Mouse (Mus musculus): ENCODE measurements around the gene Rgs12. TPM values are rescaled to one million over a fixed set of nuclear protein-coding genes. Genes with fewer than 3 reads are reported as not detected.

Gene Rgs12
- polyA plus RNA-seq, 1 experiment from 2014 or later: 30.0 TPM

DNA sequence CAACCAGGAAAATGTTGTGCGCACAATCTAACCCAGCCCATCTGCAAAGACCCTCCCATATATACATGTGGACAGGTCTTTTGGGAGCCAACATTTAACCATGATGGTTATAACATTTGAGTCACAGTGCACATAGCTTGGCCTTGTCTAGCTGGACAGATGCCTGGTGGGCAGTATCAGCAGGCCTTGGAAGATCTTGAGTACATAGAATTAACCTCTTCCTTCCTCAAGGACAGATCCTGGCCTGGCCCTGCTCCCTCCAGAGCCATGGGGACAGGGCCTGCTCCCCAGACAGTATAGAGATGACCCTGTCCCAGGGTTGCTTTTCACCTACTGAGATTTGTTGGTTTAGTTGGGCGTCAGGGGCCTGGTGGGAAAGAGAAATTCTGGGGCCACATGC lies 120.6 kb downstream of the Rgs12 start:
- Histone ChIP-seq H3K4me3 (ENCODE audit: low read length) (no peak overlapping the region), H3K9ac (ENCODE audit: low read length) (no peak overlapping the region), H3K4me2 (ENCODE audit: low read depth, low read length) (no peak overlapping the region), H3K9me3 (replicated peaks; ENCODE audit: control insufficient read depth, low read length) (no peaks in the 10 kb centered on the region), H3K27me3 (ENCODE audit: control insufficient read depth, insufficient read depth, low read length) (no peaks in the 10 kb centered on the region), H3K36me3 (ENCODE audit: control insufficient read depth, insufficient read depth) (no peaks in the 10 kb centered on the region), H3K4me1 (ENCODE audit: control insufficient read depth, insufficient read depth, low read length) (no peaks in the 10 kb centered on the region), H3K27ac (ENCODE audit: low read length) (no peak overlapping the region)
- 93% methylated on average over 2 of the region's 2 CpGs for WGBS
- no peak for ATAC-seq (replicated peaks; ENCODE audit: extremely low read depth, insufficient read depth, low FRiP score)

DNA sequence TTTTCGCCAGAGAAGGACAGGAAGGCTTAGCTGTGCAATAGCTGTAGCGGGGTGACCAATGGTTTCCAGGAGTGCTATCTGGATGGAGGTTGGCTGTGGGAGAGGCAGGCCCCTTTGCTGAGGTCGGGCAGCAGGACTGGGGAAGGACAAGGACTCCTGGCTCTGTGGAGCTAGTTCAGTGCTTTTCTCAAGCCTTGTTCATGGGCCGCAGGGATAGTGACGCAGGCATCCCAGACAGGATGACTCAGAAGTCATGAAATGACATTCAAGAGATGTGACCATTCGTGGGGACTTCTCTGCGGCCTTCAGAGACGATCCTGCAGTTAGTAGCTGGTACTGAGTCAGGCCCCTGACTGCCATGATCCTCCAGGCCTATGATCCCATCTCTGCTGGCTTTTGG lies 121.1 kb downstream of the Rgs12 start:
- Histone ChIP-seq H3K27ac (ENCODE audit: low read length) (no peak overlapping the region), H3K4me3 (ENCODE audit: low read length) (no peak overlapping the region), H3K9me3 (replicated peaks; ENCODE audit: control insufficient read depth, low read length) (no peaks in the 10 kb centered on the region), H3K27me3 (ENCODE audit: control insufficient read depth, insufficient read depth, low read length) (no peaks in the 10 kb centered on the region), H3K4me1 (ENCODE audit: control insufficient read depth, insufficient read depth, low read length) (no peaks in the 10 kb centered on the region), H3K4me2 (ENCODE audit: low read depth, low read length) (no peak overlapping the region), H3K9ac (ENCODE audit: low read length) (no peak overlapping the region), H3K36me3 (ENCODE audit: control insufficient read depth, insufficient read depth) (no peaks in the 10 kb centered on the region)
- WGBS: 82% methylated on average over 8 of the region's 8 CpGs
- no peak for ATAC-seq (replicated peaks; ENCODE audit: extremely low read depth, insufficient read depth, low FRiP score)

DNA sequence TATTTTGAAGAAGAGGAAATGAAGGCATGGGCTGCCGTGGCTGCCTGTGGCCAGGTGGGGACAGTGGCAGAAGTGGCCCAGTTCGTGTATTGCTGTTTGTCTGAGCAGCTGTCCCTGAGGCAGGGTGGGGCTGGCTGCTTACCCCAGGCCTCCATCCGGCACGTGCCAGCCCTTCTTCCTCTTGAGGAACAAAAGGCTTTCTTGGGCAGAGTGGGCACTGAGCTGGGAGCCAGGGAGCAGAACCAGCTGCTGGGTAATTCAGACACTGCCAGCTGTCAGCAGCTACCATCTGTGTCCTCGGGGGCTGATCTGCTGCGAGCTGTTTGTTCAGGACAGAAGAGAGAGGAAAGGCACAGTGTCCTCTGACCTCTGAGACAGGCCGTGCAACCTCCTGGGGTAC lies 121.7 kb downstream of the Rgs12 start:
- H3K4me3 ChIP-seq (ENCODE audit: low read length): no peak overlapping the region
- H3K9ac ChIP-seq (ENCODE audit: low read length): no peak overlapping the region
- H3K9me3 ChIP-seq (replicated peaks; ENCODE audit: control insufficient read depth, low read length): no peaks in the 10 kb centered on the region
- H3K27ac ChIP-seq (ENCODE audit: low read length): no peak overlapping the region
- WGBS: 64% methylated on average over 7 of the region's 7 CpGs
- H3K27me3 ChIP-seq (ENCODE audit: control insufficient read depth, insufficient read depth, low read length): no peaks in the 10 kb centered on the region
- no peak for ATAC-seq (replicated peaks; ENCODE audit: extremely low read depth, insufficient read depth, low FRiP score)
- H3K4me1 ChIP-seq (ENCODE audit: control insufficient read depth, insufficient read depth, low read length): no peaks in the 10 kb centered on the region
- no peak overlapping the region for H3K4me2 ChIP-seq (ENCODE audit: low read depth, low read length)
- H3K36me3 ChIP-seq (ENCODE audit: control insufficient read depth, insufficient read depth): no peaks in the 10 kb centered on the region

DNA sequence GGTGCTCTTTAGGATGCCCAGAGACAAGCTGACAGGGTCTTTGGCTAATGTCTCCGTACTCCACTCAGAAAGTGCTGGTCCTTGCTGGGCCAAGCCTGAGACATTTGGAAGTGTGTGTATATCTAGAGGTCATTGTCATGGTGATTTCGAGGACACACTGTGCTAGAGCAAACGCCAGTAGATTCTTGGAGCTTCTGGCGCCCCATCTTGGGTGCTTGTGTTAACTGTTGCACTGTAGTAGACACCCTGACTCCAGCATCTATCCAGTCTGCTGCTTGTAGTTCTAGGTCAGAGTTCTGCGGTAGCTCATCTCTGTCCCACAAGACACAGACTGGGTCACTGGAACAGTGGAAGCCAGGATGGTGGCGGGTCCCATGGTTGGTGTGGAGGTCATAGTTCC lies 122.6 kb downstream of the Rgs12 start:
- no peaks in the 10 kb centered on the region for H3K36me3 ChIP-seq (ENCODE audit: control insufficient read depth, insufficient read depth)
- H3K27me3 ChIP-seq (ENCODE audit: control insufficient read depth, insufficient read depth, low read length): no peaks in the 10 kb centered on the region
- no peak overlapping the region for H3K4me3 ChIP-seq (ENCODE audit: low read length)
- WGBS: 86% methylated on average over 6 of the region's 6 CpGs
- H3K4me2 ChIP-seq (ENCODE audit: low read depth, low read length): no peak overlapping the region
- no peak overlapping the region for H3K9ac ChIP-seq (ENCODE audit: low read length)
- H3K27ac ChIP-seq (ENCODE audit: low read length): no peak overlapping the region
- H3K9me3 ChIP-seq (replicated peaks; ENCODE audit: control insufficient read depth, low read length): no peaks in the 10 kb centered on the region
- H3K4me1 ChIP-seq (ENCODE audit: control insufficient read depth, insufficient read depth, low read length): no peaks in the 10 kb centered on the region
- ATAC-seq (replicated peaks; ENCODE audit: extremely low read depth, insufficient read depth, low FRiP score): no peak

DNA sequence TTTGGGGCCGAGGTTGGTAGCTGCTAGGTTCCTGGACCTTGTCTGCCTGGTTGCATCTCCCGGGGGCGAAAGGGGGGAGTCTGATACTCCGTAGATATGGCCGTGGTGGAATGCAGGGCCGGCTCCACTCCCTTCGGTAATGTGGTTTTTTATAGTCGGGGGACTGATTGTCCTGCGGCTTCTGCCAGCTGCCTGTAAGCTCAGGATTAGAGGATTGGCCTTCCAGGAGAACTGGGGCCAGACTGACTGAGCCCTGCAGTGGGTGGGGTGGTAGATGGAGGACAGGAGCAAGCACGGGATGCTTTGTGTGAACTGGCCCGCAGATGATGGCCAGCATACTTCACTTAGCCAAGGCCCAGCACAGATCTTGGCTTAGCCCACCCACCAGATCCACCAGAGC lies 124.0 kb downstream of the Rgs12 start:
- Histone ChIP-seq H3K27ac (ENCODE audit: low read length) (no peak overlapping the region), H3K4me3 (ENCODE audit: low read length) (no peak overlapping the region), H3K27me3 (ENCODE audit: control insufficient read depth, insufficient read depth, low read length) (no peaks in the 10 kb centered on the region), H3K36me3 (ENCODE audit: control insufficient read depth, insufficient read depth) (peaks cover 4% of the 10 kb centered on the region; the same call in 1 of the 2 replicates), H3K4me2 (ENCODE audit: low read depth, low read length) (no peak overlapping the region), H3K9ac (ENCODE audit: low read length) (no peak overlapping the region), H3K4me1 (ENCODE audit: control insufficient read depth, insufficient read depth, low read length) (no peaks in the 10 kb centered on the region), H3K9me3 (replicated peaks; ENCODE audit: control insufficient read depth, low read length) (no peaks in the 10 kb centered on the region)
- WGBS: 59% methylated on average over 11 of the region's 11 CpGs
- no peak for ATAC-seq (replicated peaks; ENCODE audit: extremely low read depth, insufficient read depth, low FRiP score)

DNA sequence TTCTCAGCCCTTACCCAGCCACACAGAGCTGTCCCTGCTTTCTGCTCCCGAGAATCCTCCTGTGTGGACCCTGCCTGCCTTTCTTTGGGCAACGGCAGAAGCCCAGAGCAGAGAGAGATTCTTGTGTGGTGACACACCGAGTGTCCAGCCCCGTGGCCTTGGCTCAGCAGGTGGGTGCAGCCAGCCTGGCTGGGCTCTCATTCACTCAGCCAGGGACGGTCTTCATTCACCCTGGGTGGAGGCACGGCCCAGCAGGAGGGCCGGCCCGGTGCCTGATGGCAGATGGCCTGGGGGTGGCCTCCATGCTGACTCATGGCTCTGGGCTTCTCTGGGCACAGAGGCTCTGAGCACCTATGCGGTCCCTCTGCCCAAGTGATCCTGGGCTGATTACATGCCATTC lies 124.7 kb downstream of the Rgs12 start:
- no peak overlapping the region for H3K4me2 ChIP-seq (ENCODE audit: low read depth, low read length)
- peaks cover 4% of the 10 kb centered on the region; the same call in 1 of the 2 replicates for H3K36me3 ChIP-seq (ENCODE audit: control insufficient read depth, insufficient read depth)
- H3K27me3 ChIP-seq (ENCODE audit: control insufficient read depth, insufficient read depth, low read length): no peaks in the 10 kb centered on the region
- H3K4me1 ChIP-seq (ENCODE audit: control insufficient read depth, insufficient read depth, low read length): no peaks in the 10 kb centered on the region
- 60% methylated on average over 9 of the region's 9 CpGs for WGBS
- H3K9ac ChIP-seq (ENCODE audit: low read length): no peak overlapping the region
- no peak for ATAC-seq (replicated peaks; ENCODE audit: extremely low read depth, insufficient read depth, low FRiP score)
- H3K9me3 ChIP-seq (replicated peaks; ENCODE audit: control insufficient read depth, low read length): no peaks in the 10 kb centered on the region
- no peak overlapping the region for H3K27ac ChIP-seq (ENCODE audit: low read length)
- H3K4me3 ChIP-seq (ENCODE audit: low read length): no peak overlapping the region

DNA sequence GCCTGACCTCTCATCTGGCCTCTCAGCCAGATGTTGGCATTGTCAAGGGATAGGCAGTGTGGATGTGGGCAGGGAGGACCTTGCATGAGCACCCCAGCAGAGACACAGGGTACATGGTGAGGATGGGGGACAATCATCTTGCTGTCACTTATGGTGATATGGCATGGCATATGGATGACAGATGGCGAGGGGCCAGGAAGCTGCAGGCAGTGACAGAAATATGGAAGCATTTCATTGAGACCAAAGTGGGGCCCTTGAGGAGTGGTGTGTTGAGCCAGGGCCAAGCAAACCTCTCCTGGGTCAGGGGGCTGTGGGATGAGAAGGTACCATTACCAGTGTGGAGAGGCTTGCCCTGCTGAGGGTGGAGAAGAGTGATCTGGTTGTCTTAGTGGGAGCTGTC lies 127.1 kb downstream of the Rgs12 start:
- no peak for ATAC-seq (replicated peaks; ENCODE audit: extremely low read depth, insufficient read depth, low FRiP score)
- H3K27me3 ChIP-seq (ENCODE audit: control insufficient read depth, insufficient read depth, low read length): no peaks in the 10 kb centered on the region
- H3K36me3 ChIP-seq (ENCODE audit: control insufficient read depth, insufficient read depth): peaks cover 4% of the 10 kb centered on the region; the same call in 1 of the 2 replicates

DNA sequence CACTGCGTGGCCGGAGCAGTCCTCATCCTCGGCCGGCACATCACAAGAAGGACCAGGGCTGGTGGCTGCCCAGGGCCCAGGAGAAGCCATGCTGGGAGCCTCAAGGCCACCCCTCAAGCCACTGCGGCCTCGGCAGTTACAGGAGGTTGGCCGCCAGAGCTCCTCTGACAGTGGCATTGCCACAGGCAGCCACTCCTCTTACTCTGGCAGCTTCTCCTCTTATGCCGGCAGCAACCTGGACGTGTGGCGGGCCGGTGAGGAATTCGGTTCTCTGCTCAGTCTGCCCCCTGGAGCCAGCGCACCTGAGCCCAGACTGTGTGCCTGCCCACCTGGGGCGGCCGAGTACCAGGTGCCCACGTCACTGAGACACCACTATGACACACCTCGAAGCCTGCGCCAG lies 129.9 kb downstream of the Rgs12 start:
- H3K27ac ChIP-seq (ENCODE audit: low read length): no peak overlapping the region
- no peak overlapping the region for H3K4me3 ChIP-seq (ENCODE audit: low read length)
- no peak overlapping the region for H3K4me2 ChIP-seq (ENCODE audit: low read depth, low read length)
- peaks cover 2% of the 10 kb centered on the region; the same call in 1 of the 2 replicates for H3K4me1 ChIP-seq (ENCODE audit: control insufficient read depth, insufficient read depth, low read length)
- 49% methylated on average over 18 of the region's 18 CpGs for WGBS
- H3K9me3 ChIP-seq (replicated peaks; ENCODE audit: control insufficient read depth, low read length): no peaks in the 10 kb centered on the region
- peaks cover 4% of the 10 kb centered on the region; the same call in 1 of the 2 replicates for H3K36me3 ChIP-seq (ENCODE audit: control insufficient read depth, insufficient read depth)
- no peak for ATAC-seq (replicated peaks; ENCODE audit: extremely low read depth, insufficient read depth, low FRiP score)
- H3K27me3 ChIP-seq (ENCODE audit: control insufficient read depth, insufficient read depth, low read length): no peaks in the 10 kb centered on the region
- H3K9ac ChIP-seq (ENCODE audit: low read length): no peak overlapping the region

More for the DNA sequence above, 127.1 kb downstream of the Rgs12 start:
- no peaks in the 10 kb centered on the region for H3K9me3 ChIP-seq (replicated peaks; ENCODE audit: control insufficient read depth, low read length)
- no peak overlapping the region for H3K27ac ChIP-seq (ENCODE audit: low read length)
- H3K4me3 ChIP-seq (ENCODE audit: low read length): no peak overlapping the region
- H3K4me2 ChIP-seq (ENCODE audit: low read depth, low read length): no peak overlapping the region
- H3K9ac ChIP-seq (ENCODE audit: low read length): no peak overlapping the region
- H3K4me1 ChIP-seq (ENCODE audit: control insufficient read depth, insufficient read depth, low read length): no peaks in the 10 kb centered on the region
- WGBS: 96% methylated on average over 1 of the region's 1 CpGs

DNA sequence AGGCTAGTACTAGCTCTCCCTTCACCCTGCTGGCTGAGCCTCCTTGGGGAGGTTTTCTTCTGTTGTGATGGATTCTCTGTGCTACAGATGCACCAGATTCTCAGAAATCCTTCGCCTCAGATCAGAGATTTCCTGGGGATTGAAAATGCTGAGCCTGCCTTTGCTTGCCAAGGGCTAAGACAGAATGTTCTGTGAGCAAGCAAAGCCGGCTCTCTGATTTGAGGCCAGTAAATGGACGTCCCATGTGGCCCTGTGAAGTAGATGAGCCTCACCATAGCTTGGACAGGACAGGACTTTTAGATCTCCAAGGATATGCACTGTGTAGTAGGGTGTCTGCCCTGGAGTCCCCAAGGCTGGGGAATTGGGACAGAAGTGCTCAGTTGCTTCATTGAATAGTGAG lies 135.7 kb downstream of the Rgs12 start:
- ATAC-seq (replicated peaks; ENCODE audit: extremely low read depth, insufficient read depth, low FRiP score): no peak

More for the DNA sequence above, 135.7 kb downstream of the Rgs12 start:
- no peaks in the 10 kb centered on the region for H3K36me3 ChIP-seq (ENCODE audit: control insufficient read depth, insufficient read depth)
- no peak overlapping the region for H3K4me3 ChIP-seq (ENCODE audit: low read length)
- peaks cover 2% of the 10 kb centered on the region; the same call in 1 of the 2 replicates for H3K4me1 ChIP-seq (ENCODE audit: control insufficient read depth, insufficient read depth, low read length)
- no peaks in the 10 kb centered on the region for H3K27me3 ChIP-seq (ENCODE audit: control insufficient read depth, insufficient read depth, low read length)
- no peak overlapping the region for H3K27ac ChIP-seq (ENCODE audit: low read length)
- H3K9ac ChIP-seq (ENCODE audit: low read length): no peak overlapping the region
- 64% methylated on average over 3 of the region's 3 CpGs for WGBS
- no peaks in the 10 kb centered on the region for H3K9me3 ChIP-seq (replicated peaks; ENCODE audit: control insufficient read depth, low read length)
- no peak overlapping the region for H3K4me2 ChIP-seq (ENCODE audit: low read depth, low read length)

Measured in heart, embryonic 16.5 days (tissue).